Mouse (Mus musculus) T-helper 17 cell (primary cell): ENCODE results near the gene Tiam2.

Experiments used
- in situ Hi-C, 2 experiments: fragments of 300-600 bp; cut with MboI, MseI; formaldehyde crosslinking; loops; 1 replicate in 1 of 2; 2 replicates in 1 of 2; pipeline ENCODE4 v1.15.1; 2025; ENCODE audit warnings: high pct_unique_total_duplicates in 2 of 2

The Tiam2 gene

GRCm38 (mm10) chr17:3495576-3495975 is 169.2 kb downstream of the Tiam2 start:
- in situ Hi-C loops: no loop called here

- in situ Hi-C loops: no loop called here
Measured at GRCm38 (mm10) chr17:3496080-3496479, 169.7 kb downstream of the Tiam2 start.

- in situ Hi-C loops: no loop called here
Measured at GRCm38 (mm10) chr17:3498086-3498485, 171.7 kb downstream of the Tiam2 start.

GRCm38 (mm10) chr17:3498580-3498979 is 172.2 kb downstream of the Tiam2 start:
- in situ Hi-C loops: no loop called here

GRCm38 (mm10) chr17:3499468-3499867 is 173.1 kb downstream of the Tiam2 start:
- in situ Hi-C loops: no loop called here

GRCm38 (mm10) chr17:3500076-3500475 is 173.7 kb downstream of the Tiam2 start:
- in situ Hi-C loops: no loop called here

- in situ Hi-C loops: no loop called here
Measured at GRCm38 (mm10) chr17:3500936-3501335, 174.6 kb downstream of the Tiam2 start.

GRCm38 (mm10) chr17:3505711-3506110 is 179.3 kb downstream of the Tiam2 start:
- in situ Hi-C loops: loop anchor here in 1 of 2 experiments (5.0 kb wide), 1 partner anchor 53 kb away; no protein-coding TSS in a partner anchor

GRCm38 (mm10) chr17:3506508-3506907 is 180.1 kb downstream of the Tiam2 start:
- in situ Hi-C loops: loop anchor here in 1 of 2 experiments (5.0 kb wide), 1 partner anchor 54 kb away; no protein-coding TSS in a partner anchor

GRCm38 (mm10) chr17:3509841-3510240 is 183.5 kb downstream of the Tiam2 start:
- in situ Hi-C loops: loop anchor here in 1 of 2 experiments (5.0 kb wide), 1 partner anchor 58 kb away; no protein-coding TSS in a partner anchor

- in situ Hi-C loops: no loop called here
Measured at GRCm38 (mm10) chr17:3514316-3514715, 187.9 kb downstream of the Tiam2 start.

GRCm38 (mm10) chr17:3515851-3516250 is 189.5 kb downstream of the Tiam2 start:
- in situ Hi-C loops: no loop called here

- in situ Hi-C loops: no loop called here
Measured at GRCm38 (mm10) chr17:3516406-3516805, 190.0 kb downstream of the Tiam2 start.

GRCm38 (mm10) chr17:3520344-3520743 is 194.0 kb downstream of the Tiam2 start:
- in situ Hi-C loops: no loop called here

GRCm38 (mm10) chr17:3527841-3528471 is 201.6 kb downstream of the Tiam2 start:
- in situ Hi-C loops: no loop called here

- in situ Hi-C loops: no loop called here
Measured at GRCm38 (mm10) chr17:3529523-3529922, 203.2 kb downstream of the Tiam2 start.

- in situ Hi-C loops: no loop called here
Measured at GRCm38 (mm10) chr17:3530549-3530948, 204.2 kb downstream of the Tiam2 start.

GRCm38 (mm10) chr17:3531641-3532040 is 205.3 kb downstream of the Tiam2 start:
- in situ Hi-C loops: no loop called here

GRCm38 (mm10) chr17:3532254-3532653 is 205.9 kb downstream of the Tiam2 start, which contains the start of gene Cldn20:
Cldn20 (plus strand) TSS chr17:3532554.
- in situ Hi-C loops: no loop called here

GRCm38 (mm10) chr17:3533425-3533824 is 207.1 kb downstream of the Tiam2 start:
- in situ Hi-C loops: no loop called here

- in situ Hi-C loops: no loop called here
Measured at GRCm38 (mm10) chr17:3540304-3540703, 213.9 kb downstream of the Tiam2 start.

GRCm38 (mm10) chr17:3541033-3541432 is 214.7 kb downstream of the Tiam2 start:
- in situ Hi-C loops: no loop called here

- in situ Hi-C loops: no loop called here
Measured at GRCm38 (mm10) chr17:3547725-3548124, 221.4 kb downstream of the Tiam2 start.
